Mouse (Mus musculus) heart, postnatal 0 days (tissue): Measurements from ENCODE around the gene Prkn.

Source experiments
- CTCF ChIP-seq: IDR thresholded peaks from 2 replicates; pipeline ENCODE4 v1.5.1; 2016; ENCODE audit warnings: antibody characterized with exemption, control low read depth, low read depth
- EP300 ChIP-seq: IDR thresholded peaks from 2 replicates; pipeline ENCODE4 v1.6.1; 2016; ENCODE audit warnings: antibody characterized with exemption, low read depth

DNA sequence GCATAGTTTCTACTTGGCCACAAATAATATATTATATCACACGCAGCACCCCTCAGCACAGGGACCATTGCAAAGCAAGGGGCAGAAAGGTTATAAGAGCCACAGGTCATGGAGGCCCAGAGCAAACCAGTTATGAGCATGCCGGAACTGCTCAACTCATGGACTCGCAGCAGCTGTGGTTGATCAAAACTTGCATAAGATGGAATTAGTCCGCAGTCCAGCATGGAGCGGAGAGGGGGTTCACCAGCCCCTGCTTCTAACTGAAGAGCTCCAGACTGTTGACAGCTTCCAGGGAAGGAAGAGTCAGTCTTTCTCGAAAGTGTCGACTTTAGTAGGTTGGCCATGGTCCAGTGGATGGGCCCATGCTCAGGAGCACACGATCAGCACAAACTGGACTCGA, 1083.8 kb downstream of the Prkn start:
- no peak for TF ChIP-seq CTCF
- no peak for TF ChIP-seq EP300
